Mouse (Mus musculus): ENCODE measurements around the gene Rusc2. TPM values are rescaled to one million over a fixed set of nuclear protein-coding genes. Genes with fewer than 3 reads are reported as not detected.

Gene Rusc2
- polyA plus RNA-seq, 1 experiment from 2014 or later = 7.4 TPM

DNA sequence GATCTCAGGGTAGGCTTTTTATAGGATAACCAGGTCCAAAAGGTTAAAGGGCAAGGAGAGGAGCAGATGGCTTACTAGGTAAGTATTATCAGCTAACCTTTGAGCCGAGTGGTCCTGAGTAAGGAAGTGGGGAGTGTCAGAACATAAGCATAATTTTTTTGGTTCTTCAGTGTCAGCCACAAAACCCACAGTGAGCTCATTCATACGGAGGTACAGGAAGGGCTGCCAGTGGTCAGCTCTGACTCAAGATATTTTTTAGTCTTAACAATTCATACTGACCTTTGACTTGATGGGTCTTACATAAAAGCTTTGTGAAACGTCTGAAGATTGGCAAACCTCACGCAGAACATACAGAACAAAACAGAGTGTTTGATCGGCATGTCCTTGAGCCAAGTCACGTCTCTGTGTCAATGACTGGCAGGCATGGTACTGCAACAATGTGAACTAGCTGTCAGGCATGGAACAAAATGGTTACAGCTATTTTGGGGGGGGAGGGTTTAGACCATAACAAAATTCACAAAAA lies 31.7 kb upstream of the Rusc2 start:
- no peaks in the 10 kb centered on the region for H3K4me1 ChIP-seq (ENCODE audit: control insufficient read depth, insufficient read depth, low read length)
- H3K27me3 ChIP-seq (ENCODE audit: control insufficient read depth, insufficient read depth, low read length) = no peaks in the 10 kb centered on the region
- 81% methylated on average over 6 of the region's 6 CpGs for WGBS
- H3K9ac ChIP-seq (replicated peaks; ENCODE audit: low read length) = no peak overlapping the region
- H3K27ac ChIP-seq (replicated peaks; ENCODE audit: low read depth, low read length) = no peak overlapping the region
- DNase-seq (ENCODE audit: low spot score) (no peak), ATAC-seq (replicated peaks; ENCODE audit: insufficient number of reproducible peaks, low FRiP score, low TSS enrichment, low read depth) (no peak)
- no peak overlapping the region for H3K4me2 ChIP-seq (ENCODE audit: low read depth, low read length)
- H3K36me3 ChIP-seq (replicated peaks; ENCODE audit: control insufficient read depth, insufficient read depth, low read depth, low read length) = no peaks in the 10 kb centered on the region
- no peak overlapping the region for H3K4me3 ChIP-seq (ENCODE audit: low read depth, low read length)
- H3K9me3 ChIP-seq (replicated peaks; ENCODE audit: control insufficient read depth, low read length) = no peaks in the 10 kb centered on the region

DNA sequence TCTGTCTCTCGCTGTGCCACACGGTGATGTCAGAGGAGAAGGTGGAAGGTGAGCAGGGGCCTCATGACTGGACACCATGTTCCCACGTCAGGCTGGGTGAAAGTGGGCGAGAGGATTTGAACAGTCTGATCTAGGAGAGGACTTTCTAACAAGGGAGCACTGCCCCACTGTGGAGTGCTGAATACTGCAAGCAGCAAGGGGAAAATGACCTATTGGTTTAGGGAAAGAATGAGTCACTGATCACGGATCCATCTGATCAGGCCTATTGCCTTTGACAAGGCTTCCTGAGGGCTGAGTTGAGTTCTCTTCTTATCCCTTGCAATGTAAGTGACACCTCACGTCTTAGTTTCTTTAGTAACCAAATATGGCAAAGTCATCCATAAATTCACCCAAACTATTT lies 28.1 kb upstream of the Rusc2 start:
- Histone ChIP-seq H3K4me2 (ENCODE audit: low read depth, low read length) (no peak overlapping the region), H3K27me3 (ENCODE audit: control insufficient read depth, insufficient read depth, low read length) (no peaks in the 10 kb centered on the region), H3K9ac (replicated peaks; ENCODE audit: low read length) (no peak overlapping the region), H3K36me3 (replicated peaks; ENCODE audit: control insufficient read depth, insufficient read depth, low read depth, low read length) (no peaks in the 10 kb centered on the region), H3K27ac (replicated peaks; ENCODE audit: low read depth, low read length) (no peak overlapping the region), H3K9me3 (replicated peaks; ENCODE audit: control insufficient read depth, low read length) (no peaks in the 10 kb centered on the region), H3K4me1 (ENCODE audit: control insufficient read depth, insufficient read depth, low read length) (no peaks in the 10 kb centered on the region), H3K4me3 (ENCODE audit: low read depth, low read length) (no peak overlapping the region)
- ATAC-seq (replicated peaks; ENCODE audit: insufficient number of reproducible peaks, low FRiP score, low TSS enrichment, low read depth) = no peak
- 83% methylated on average over 6 of the region's 6 CpGs for WGBS
- DNase-seq (ENCODE audit: low spot score) = no peak

DNA sequence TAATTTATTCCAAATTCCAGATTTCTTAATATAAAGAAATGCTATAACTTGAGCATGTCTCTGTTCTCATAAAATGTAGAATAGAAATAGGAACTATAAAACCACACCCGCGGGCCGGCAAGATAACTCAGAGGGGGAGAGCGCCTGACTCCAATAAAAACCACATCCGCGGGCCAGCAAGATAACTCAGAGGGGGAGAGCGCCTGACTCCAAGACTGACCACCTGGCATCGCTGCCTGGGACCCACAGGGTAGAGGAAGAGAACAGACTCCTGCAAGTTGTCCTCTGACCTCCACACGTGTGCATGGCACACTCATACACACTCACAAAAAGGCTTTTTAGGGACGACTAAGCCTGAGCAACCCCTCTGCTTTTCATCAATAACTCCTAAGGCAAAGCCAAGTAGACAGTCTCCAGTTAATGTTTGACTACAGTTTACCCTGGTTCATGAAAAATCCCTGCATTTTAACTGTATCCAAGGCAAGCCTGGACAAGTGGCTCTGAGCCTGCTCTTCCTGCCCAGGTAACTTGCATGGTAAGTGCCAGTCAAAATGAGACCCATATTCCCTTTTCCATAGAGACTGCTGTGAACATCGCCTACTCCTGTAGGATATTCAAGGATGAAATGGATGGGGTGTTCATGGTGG lies 16.7 kb upstream of the Rusc2 start:
- WGBS = 88% methylated on average over 11 of the region's 11 CpGs
- ATAC-seq (replicated peaks; ENCODE audit: insufficient number of reproducible peaks, low FRiP score, low TSS enrichment, low read depth) (no peak), DNase-seq (ENCODE audit: low spot score) (no peak)
- no peaks in the 10 kb centered on the region for H3K27me3 ChIP-seq (ENCODE audit: control insufficient read depth, insufficient read depth, low read length)
- H3K4me2 ChIP-seq (ENCODE audit: low read depth, low read length) = no peak overlapping the region
- H3K4me1 ChIP-seq (ENCODE audit: control insufficient read depth, insufficient read depth, low read length) = no peaks in the 10 kb centered on the region
- no peak overlapping the region for H3K27ac ChIP-seq (replicated peaks; ENCODE audit: low read depth, low read length)
- no peak overlapping the region for H3K9ac ChIP-seq (replicated peaks; ENCODE audit: low read length)
- H3K9me3 ChIP-seq (replicated peaks; ENCODE audit: control insufficient read depth, low read length) = no peaks in the 10 kb centered on the region
- H3K36me3 ChIP-seq (replicated peaks; ENCODE audit: control insufficient read depth, insufficient read depth, low read depth, low read length) = no peaks in the 10 kb centered on the region
- H3K4me3 ChIP-seq (ENCODE audit: low read depth, low read length) = no peak overlapping the region

DNA sequence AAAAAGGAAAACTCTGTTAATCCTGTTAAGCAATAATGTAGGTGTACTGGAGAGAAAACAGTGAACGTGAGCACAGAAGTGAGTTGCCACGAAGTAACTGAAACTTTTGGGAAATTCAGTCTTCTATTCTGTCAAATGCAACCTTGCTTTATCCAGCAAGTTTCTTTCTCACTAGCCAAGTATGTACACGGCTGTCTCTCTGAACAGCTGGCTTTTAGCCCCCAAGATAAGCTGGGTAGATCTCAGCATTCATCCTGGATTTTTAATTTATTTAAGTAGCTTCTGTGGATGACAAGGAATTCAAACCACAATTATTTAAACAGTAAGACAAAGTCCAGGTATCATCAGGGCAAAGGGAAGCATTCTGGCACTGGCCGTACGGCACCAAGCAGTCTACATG lies 14.5 kb upstream of the Rusc2 start:
- WGBS = 87% methylated on average over 5 of the region's 5 CpGs
- DNase-seq (ENCODE audit: low spot score) = no peak

GRCm38 (mm10) chr4:43367787-43368186 lies 14.0 kb upstream of the Rusc2 start:
- Histone ChIP-seq H3K9me3 (replicated peaks; ENCODE audit: control insufficient read depth, low read length) (no peaks in the 10 kb centered on the region), H3K36me3 (replicated peaks; ENCODE audit: control insufficient read depth, insufficient read depth, low read depth, low read length) (no peaks in the 10 kb centered on the region), H3K9ac (replicated peaks; ENCODE audit: low read length) (no peak overlapping the region), H3K4me1 (ENCODE audit: control insufficient read depth, insufficient read depth, low read length) (no peaks in the 10 kb centered on the region), H3K27ac (replicated peaks; ENCODE audit: low read depth, low read length) (no peak overlapping the region), H3K4me2 (ENCODE audit: low read depth, low read length) (no peak overlapping the region), H3K27me3 (ENCODE audit: control insufficient read depth, insufficient read depth, low read length) (no peaks in the 10 kb centered on the region), H3K4me3 (ENCODE audit: low read depth, low read length) (no peak overlapping the region)
- 93% methylated on average over 9 of the region's 9 CpGs for WGBS
- no peak for ATAC-seq (replicated peaks; ENCODE audit: insufficient number of reproducible peaks, low FRiP score, low TSS enrichment, low read depth)
- DNase-seq (ENCODE audit: low spot score) = no peak

More for the DNA sequence above, 14.5 kb upstream of the Rusc2 start:
- Histone ChIP-seq H3K36me3 (replicated peaks; ENCODE audit: control insufficient read depth, insufficient read depth, low read depth, low read length) (no peaks in the 10 kb centered on the region), H3K27me3 (ENCODE audit: control insufficient read depth, insufficient read depth, low read length) (no peaks in the 10 kb centered on the region), H3K4me1 (ENCODE audit: control insufficient read depth, insufficient read depth, low read length) (no peaks in the 10 kb centered on the region), H3K4me2 (ENCODE audit: low read depth, low read length) (no peak overlapping the region), H3K9ac (replicated peaks; ENCODE audit: low read length) (no peak overlapping the region), H3K27ac (replicated peaks; ENCODE audit: low read depth, low read length) (no peak overlapping the region), H3K9me3 (replicated peaks; ENCODE audit: control insufficient read depth, low read length) (no peaks in the 10 kb centered on the region), H3K4me3 (ENCODE audit: low read depth, low read length) (no peak overlapping the region)
- no peak for ATAC-seq (replicated peaks; ENCODE audit: insufficient number of reproducible peaks, low FRiP score, low TSS enrichment, low read depth)

DNA sequence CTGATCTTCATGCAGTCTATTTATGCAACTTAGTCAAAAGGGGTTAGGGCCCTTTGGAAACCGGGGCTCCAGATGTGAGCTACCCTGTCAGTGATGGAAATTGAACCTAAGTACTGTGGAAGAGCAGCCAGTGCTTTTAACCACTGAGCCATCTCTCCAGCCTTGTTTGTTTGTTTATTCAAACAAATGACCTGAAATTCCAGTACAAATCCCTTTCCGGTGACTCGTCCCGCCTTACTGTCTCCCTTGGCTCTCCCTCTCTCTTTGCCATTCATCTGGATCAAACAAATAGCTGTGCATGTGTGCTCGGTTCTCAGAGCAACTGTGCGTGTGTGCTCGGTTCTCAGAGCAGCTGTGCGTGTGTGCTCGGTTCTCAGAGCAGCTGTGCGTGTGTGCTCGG lies 10.4 kb upstream of the Rusc2 start:
- ATAC-seq (replicated peaks; ENCODE audit: insufficient number of reproducible peaks, low FRiP score, low TSS enrichment, low read depth) (no peak), DNase-seq (ENCODE audit: low spot score) (no peak)
- H3K36me3 ChIP-seq (replicated peaks; ENCODE audit: control insufficient read depth, insufficient read depth, low read depth, low read length) = no peaks in the 10 kb centered on the region
- no peak overlapping the region for H3K27ac ChIP-seq (replicated peaks; ENCODE audit: low read depth, low read length)
- no peaks in the 10 kb centered on the region for H3K9me3 ChIP-seq (replicated peaks; ENCODE audit: control insufficient read depth, low read length)
- no peak overlapping the region for H3K4me2 ChIP-seq (ENCODE audit: low read depth, low read length)
- 78% methylated on average over 9 of the region's 11 CpGs for WGBS
- no peaks in the 10 kb centered on the region for H3K4me1 ChIP-seq (ENCODE audit: control insufficient read depth, insufficient read depth, low read length)
- H3K4me3 ChIP-seq (ENCODE audit: low read depth, low read length) = no peak overlapping the region
- H3K9ac ChIP-seq (replicated peaks; ENCODE audit: low read length) = no peak overlapping the region
- H3K27me3 ChIP-seq (ENCODE audit: control insufficient read depth, insufficient read depth, low read length) = no peaks in the 10 kb centered on the region

GRCm38 (mm10) chr4:43372155-43372554 lies 9.6 kb upstream of the Rusc2 start:
- no peaks in the 10 kb centered on the region for H3K36me3 ChIP-seq (replicated peaks; ENCODE audit: control insufficient read depth, insufficient read depth, low read depth, low read length)
- H3K27me3 ChIP-seq (ENCODE audit: control insufficient read depth, insufficient read depth, low read length) = no peaks in the 10 kb centered on the region
- no peak for DNase-seq (ENCODE audit: low spot score)
- WGBS = 70% methylated on average over 4 of the region's 4 CpGs
- H3K9me3 ChIP-seq (replicated peaks; ENCODE audit: control insufficient read depth, low read length) = no peaks in the 10 kb centered on the region
- ATAC-seq (replicated peaks; ENCODE audit: insufficient number of reproducible peaks, low FRiP score, low TSS enrichment, low read depth) = no peak
- no peak overlapping the region for H3K4me2 ChIP-seq (ENCODE audit: low read depth, low read length)
- H3K4me3 ChIP-seq (ENCODE audit: low read depth, low read length) = no peak overlapping the region
- H3K4me1 ChIP-seq (ENCODE audit: control insufficient read depth, insufficient read depth, low read length) = no peaks in the 10 kb centered on the region
- H3K27ac ChIP-seq (replicated peaks; ENCODE audit: low read depth, low read length) = no peak overlapping the region
- no peak overlapping the region for H3K9ac ChIP-seq (replicated peaks; ENCODE audit: low read length)

GRCm38 (mm10) chr4:43374266-43374665 lies 7.5 kb upstream of the Rusc2 start:
- Histone ChIP-seq H3K4me2 (ENCODE audit: low read depth, low read length) (no peak overlapping the region), H3K4me1 (ENCODE audit: control insufficient read depth, insufficient read depth, low read length) (no peaks in the 10 kb centered on the region), H3K27me3 (ENCODE audit: control insufficient read depth, insufficient read depth, low read length) (no peaks in the 10 kb centered on the region), H3K9me3 (replicated peaks; ENCODE audit: control insufficient read depth, low read length) (no peaks in the 10 kb centered on the region), H3K9ac (replicated peaks; ENCODE audit: low read length) (no peak overlapping the region), H3K27ac (replicated peaks; ENCODE audit: low read depth, low read length) (no peak overlapping the region), H3K4me3 (ENCODE audit: low read depth, low read length) (no peak overlapping the region), H3K36me3 (replicated peaks; ENCODE audit: control insufficient read depth, insufficient read depth, low read depth, low read length) (no peaks in the 10 kb centered on the region)
- DNase-seq (ENCODE audit: low spot score) (no peak), ATAC-seq (replicated peaks; ENCODE audit: insufficient number of reproducible peaks, low FRiP score, low TSS enrichment, low read depth) (no peak)
- 77% methylated on average over 4 of the region's 4 CpGs for WGBS

Measured in embryonic facial prominence, embryonic 11.5 days (tissue).